Mouse (Mus musculus): ENCODE results near the gene Zswim7. TPM values are rescaled to one million over a fixed set of nuclear protein-coding genes. Genes with fewer than 3 reads are reported as not detected.

Gene Zswim7
- polyA plus RNA-seq, 1 experiment from 2014 or later, result 11.2 TPM

Other genes starting within 250 kb of the Zswim7 start
- 2.4 and 3.0 TPM in 2 replicates for gene Adora2b, start 32.4 kb downstream of the Zswim7 start, polyA plus RNA-seq (2015; fragmentation: Nextera tagmentation; extraction: Ambion mirVana)
- 30.8 and 39.3 TPM in 2 replicates for gene Ttc19, start 98 bp upstream of the Zswim7 start, polyA plus RNA-seq (2015; fragmentation: Nextera tagmentation; extraction: Ambion mirVana)
- 6.2 and 6.9 TPM in 2 replicates for gene Pigl, start 177.1 kb upstream of the Zswim7 start, polyA plus RNA-seq (2015; fragmentation: Nextera tagmentation; extraction: Ambion mirVana)
- 186 and 203 TPM in 2 replicates for gene Ncor1, start 177.2 kb upstream of the Zswim7 start, polyA plus RNA-seq (2015; fragmentation: Nextera tagmentation; extraction: Ambion mirVana)